In the genomic region with DNA sequence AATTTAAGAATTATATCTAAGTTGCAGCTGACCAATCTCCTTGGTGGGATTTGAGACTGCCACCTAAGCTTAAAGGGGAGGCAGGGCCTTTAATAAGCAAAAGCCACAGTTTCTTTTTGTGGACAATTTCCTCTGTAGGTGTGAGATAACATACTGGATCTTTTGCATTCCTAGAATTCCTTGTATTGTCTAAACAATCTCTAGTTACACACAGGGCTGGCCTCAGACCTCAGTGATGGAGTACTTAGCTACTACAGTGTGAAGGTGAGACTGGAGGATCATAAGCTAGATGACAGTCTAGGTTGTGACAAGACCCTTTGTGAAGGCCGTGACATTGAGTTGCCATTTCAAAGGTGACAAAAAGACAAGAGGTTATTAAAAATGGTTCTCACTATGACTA, we compare ENCODE assay signal across 21 mouse cellular contexts.
"Had no signal": no experiment of that assay in that cellular context is flagged by ENCODE, and none has a peak within 500 bp of the region (broad histone marks: within the 10 kb centered on the region; RNA-seq: fewer than 3 reads in every experiment).

No protein-coding gene starts in this region.

- ATAC-seq: lung, postnatal 0 days; midbrain, embryonic 16.5 days had no signal

- H3K27me3 ChIP-seq: lung, embryonic 15.5 days; megakaryocyte, embryonic 14.5 days; midbrain, embryonic 12.5 days; neural tube, embryonic 13.5 days; neural tube, embryonic 15.5 days had no signal

- H3K4me1 ChIP-seq: lung, embryonic 15.5 days; megakaryocyte, embryonic 14.5 days; midbrain, embryonic 12.5 days; neural tube, embryonic 13.5 days; neural tube, embryonic 15.5 days had no signal

- H3K27ac ChIP-seq: lung, embryonic 15.5 days; macrophage; midbrain, embryonic 12.5 days; neural tube, embryonic 13.5 days; neural tube, embryonic 15.5 days had no signal

- H3K4me2 ChIP-seq: lung, embryonic 15.5 days; midbrain, embryonic 12.5 days; neural tube, embryonic 13.5 days; neural tube, embryonic 15.5 days had no signal

- H3K36me3 ChIP-seq: lung, embryonic 15.5 days; midbrain, embryonic 12.5 days; neural tube, embryonic 13.5 days; neural tube, embryonic 15.5 days had no signal

- H3K9ac ChIP-seq: lung, embryonic 15.5 days; midbrain, embryonic 12.5 days; neural tube, embryonic 13.5 days; neural tube, embryonic 15.5 days had no signal

- DNase-seq: lung, adult 2 months; lung, postnatal 14 days; lung, postnatal 36 days; midbrain, embryonic 14.5 days; retina, postnatal 1 day; right cerebral cortex, adult 18-20 months; right cerebral cortex, postnatal 25 days; right cerebral cortex, postnatal 4 days; spleen, adult 18-20 months; thymus, adult 18-20 months; thymus, postnatal 14 days; thymus, postnatal 36 days had no signal

- H3K4me3 ChIP-seq: lung, embryonic 15.5 days; megakaryocyte, embryonic 14.5 days; midbrain, embryonic 12.5 days; myocyte; neural tube, embryonic 13.5 days; neural tube, embryonic 15.5 days had no signal

- H3K9me3 ChIP-seq: lung, embryonic 15.5 days; megakaryocyte, embryonic 14.5 days; midbrain, embryonic 12.5 days; neural tube, embryonic 13.5 days; neural tube, embryonic 15.5 days had no signal
